Mouse (Mus musculus): ENCODE results near the gene 4930579F01Rik. TPM values are rescaled to one million over a fixed set of nuclear protein-coding genes. Genes with fewer than 3 reads are reported as not detected.
A peak's percentile ranks its signal among the peaks of the same experiment; 100 is the strongest.
"Not testable (repeated sequence)": the region's sequence is repeated elsewhere in the genome, so short reads cannot be mapped to it uniquely, and the experiment has no call there.

4930579F01Rik gene
- total RNA-seq, 2 experiments from 2014 or later: not detected

GRCm38 (mm10) chr3:138162553-138163183 lies 31.0 kb downstream of the 4930579F01Rik start:
- ATAC-seq (replicated peaks; ENCODE audit: low FRiP score, low TSS enrichment, poor library complexity, severe bottlenecking): 0 out of 2 replicates have a peak, but pooled peaks have one; percentile 26

GRCm38 (mm10) chr3:138161623-138162022 lies 32.0 kb downstream of the 4930579F01Rik start:
- ATAC-seq (replicated peaks; ENCODE audit: low FRiP score, low TSS enrichment, poor library complexity, severe bottlenecking): no peak

DNA sequence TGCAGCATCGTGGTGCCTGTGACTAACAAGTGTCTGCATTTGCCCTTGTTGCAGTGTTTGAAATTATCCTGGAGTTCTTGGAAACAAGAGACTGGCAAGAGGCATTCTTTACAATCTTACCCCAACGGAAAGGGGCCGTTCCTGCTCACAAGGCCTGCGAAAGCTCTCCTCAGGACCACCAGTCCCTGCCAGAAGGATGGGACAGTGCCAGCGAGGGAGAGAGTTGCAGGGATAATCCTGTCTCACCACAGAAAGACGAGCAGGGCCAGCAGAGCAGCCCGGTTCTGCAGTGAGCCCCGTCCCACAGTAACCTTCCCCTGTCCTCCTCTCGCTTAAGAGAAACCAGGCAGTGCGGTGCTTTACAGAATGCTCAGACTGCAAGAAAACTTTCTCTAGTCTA lies 37.0 kb downstream of the 4930579F01Rik start:
- ATAC-seq (replicated peaks; ENCODE audit: low FRiP score, low TSS enrichment, poor library complexity, severe bottlenecking): no peak

GRCm38 (mm10) chr3:138155062-138155461 lies 38.6 kb downstream of the 4930579F01Rik start:
- ATAC-seq (replicated peaks; ENCODE audit: low FRiP score, low TSS enrichment, poor library complexity, severe bottlenecking): no peak

GRCm38 (mm10) chr3:138148811-138149210 lies 44.8 kb downstream of the 4930579F01Rik start:
- ATAC-seq (replicated peaks; ENCODE audit: low FRiP score, low TSS enrichment, poor library complexity, severe bottlenecking): no peak

GRCm38 (mm10) chr3:138144642-138145171 lies 48.9 kb downstream of the 4930579F01Rik start, which contains the start of gene Mttp:
TSS of gene Mttp (minus strand) at chr3:138144968.
- peak; percentile 73 for ATAC-seq (replicated peaks; ENCODE audit: low FRiP score, low TSS enrichment, poor library complexity, severe bottlenecking)

DNA sequence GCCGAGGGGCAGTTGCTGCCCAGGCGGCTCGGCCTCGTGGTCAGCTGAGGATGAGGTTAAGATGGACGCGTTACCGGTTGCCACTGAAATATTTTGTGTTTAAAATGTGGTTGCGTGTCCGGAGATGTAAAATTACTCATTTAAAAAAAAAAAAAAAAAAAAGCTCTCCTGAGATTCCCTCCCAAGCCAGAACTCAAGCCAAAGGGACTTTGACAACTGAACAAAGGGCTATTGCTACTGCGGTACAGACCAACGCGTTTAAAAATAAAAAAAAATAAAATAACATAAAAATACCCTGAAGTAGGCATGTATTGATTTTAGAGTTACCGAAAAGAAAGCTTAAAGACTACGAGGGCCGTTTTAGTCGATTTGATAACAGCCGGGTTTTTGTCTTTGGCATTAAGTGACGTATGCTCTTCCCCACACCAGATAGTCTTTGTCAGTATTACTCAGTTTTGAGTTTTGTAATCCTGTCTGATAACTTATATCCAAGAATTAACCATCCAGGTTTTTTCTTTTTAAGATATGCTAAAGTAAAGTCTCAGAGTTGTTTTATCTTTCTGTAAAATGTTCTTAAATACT lies 49.5 kb downstream of the 4930579F01Rik start:
- ATAC-seq (replicated peaks; ENCODE audit: low FRiP score, low TSS enrichment, poor library complexity, severe bottlenecking): no peak

GRCm38 (mm10) chr3:138143315-138144059 lies 50.1 kb downstream of the 4930579F01Rik start, which contains the start of gene Trmt10a:
TSS of gene Trmt10a (plus strand) at chr3:138143448.
- peak; percentile 91 for ATAC-seq (replicated peaks; ENCODE audit: low FRiP score, low TSS enrichment, poor library complexity, severe bottlenecking)

DNA sequence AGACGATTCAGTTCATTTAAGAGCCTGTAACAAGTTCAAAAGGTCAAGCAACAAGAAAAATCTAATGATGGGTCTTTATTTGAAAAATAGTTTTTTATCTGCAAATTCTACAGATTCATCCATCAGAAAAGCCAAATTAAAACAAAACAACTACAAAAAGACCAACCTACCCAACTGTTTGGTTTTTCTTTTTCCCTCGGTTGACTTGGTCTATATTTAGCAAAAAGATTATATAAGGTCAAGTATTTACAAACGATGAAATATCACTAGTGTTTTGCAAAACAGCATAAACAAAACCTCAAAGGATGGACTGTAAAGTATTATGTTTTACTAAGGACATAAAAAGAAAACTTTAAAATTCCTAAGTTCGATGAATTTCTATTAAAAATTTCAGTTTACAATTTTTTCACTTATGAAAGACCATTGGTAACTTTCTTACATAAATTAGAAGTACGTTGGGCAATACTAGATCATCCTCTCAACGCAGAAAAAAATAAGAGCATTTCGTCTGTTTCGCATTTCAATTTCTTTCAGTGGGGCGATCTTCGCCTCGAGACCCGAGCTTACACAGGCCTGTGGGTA lies 50.8 kb downstream of the 4930579F01Rik start:
- no peak for ATAC-seq (replicated peaks; ENCODE audit: low FRiP score, low TSS enrichment, poor library complexity, severe bottlenecking)

- ATAC-seq (replicated peaks; ENCODE audit: low FRiP score, low TSS enrichment, poor library complexity, severe bottlenecking): no peak
These were observed 51.4 kb downstream of the 4930579F01Rik start for GRCm38 (mm10) chr3:138142052-138142732.

- no peak for ATAC-seq (replicated peaks; ENCODE audit: low FRiP score, low TSS enrichment, poor library complexity, severe bottlenecking)
These were observed 54.0 kb downstream of the 4930579F01Rik start for GRCm38 (mm10) chr3:138139663-138140062.

DNA sequence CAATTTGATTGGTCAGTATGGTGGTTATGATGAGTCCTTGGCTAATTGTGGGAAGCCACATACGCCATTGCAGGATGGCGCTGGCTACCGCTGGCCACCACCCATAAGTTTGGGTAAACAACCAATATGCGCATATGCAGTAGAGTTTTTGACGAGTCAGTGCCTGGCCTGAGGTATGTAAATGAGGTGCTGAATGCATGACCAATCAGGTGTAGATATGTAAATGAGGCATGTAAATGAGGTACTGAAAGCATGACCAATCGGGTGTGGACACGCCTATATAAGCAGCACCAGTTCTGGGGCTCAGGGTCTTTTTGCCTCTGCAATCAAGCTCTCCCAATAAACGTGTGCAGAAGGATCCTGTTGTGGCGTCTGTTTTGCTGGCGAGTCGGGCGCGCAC lies 55.5 kb downstream of the 4930579F01Rik start:
- not testable (repeated sequence) for ATAC-seq (replicated peaks; ENCODE audit: low FRiP score, low TSS enrichment, poor library complexity, severe bottlenecking)

DNA sequence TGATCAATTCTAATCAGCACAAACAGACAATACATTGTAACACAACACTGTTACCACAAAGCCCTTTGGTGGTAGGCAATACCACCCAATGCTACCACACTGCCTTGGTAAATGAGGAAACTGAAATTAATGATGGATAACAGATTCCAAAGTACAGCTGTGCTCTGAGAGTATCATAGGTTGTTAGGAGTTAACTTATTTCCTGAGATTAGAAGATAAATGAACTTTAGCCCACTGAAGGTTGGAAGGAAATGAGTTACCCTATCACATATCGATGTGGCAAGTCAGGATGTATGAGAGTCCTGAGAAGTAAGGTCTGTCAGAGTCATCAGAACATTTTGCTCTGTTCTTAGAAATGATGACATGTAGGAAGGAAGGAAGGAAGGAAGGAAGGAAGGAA lies 59.1 kb downstream of the 4930579F01Rik start:
- ATAC-seq (replicated peaks; ENCODE audit: low FRiP score, low TSS enrichment, poor library complexity, severe bottlenecking): no peak

GRCm38 (mm10) chr3:138133916-138134315 lies 59.7 kb downstream of the 4930579F01Rik start:
- no peak for ATAC-seq (replicated peaks; ENCODE audit: low FRiP score, low TSS enrichment, poor library complexity, severe bottlenecking)

- ATAC-seq (replicated peaks; ENCODE audit: low FRiP score, low TSS enrichment, poor library complexity, severe bottlenecking): no peak
These were observed 60.2 kb downstream of the 4930579F01Rik start for GRCm38 (mm10) chr3:138133463-138133862.

DNA sequence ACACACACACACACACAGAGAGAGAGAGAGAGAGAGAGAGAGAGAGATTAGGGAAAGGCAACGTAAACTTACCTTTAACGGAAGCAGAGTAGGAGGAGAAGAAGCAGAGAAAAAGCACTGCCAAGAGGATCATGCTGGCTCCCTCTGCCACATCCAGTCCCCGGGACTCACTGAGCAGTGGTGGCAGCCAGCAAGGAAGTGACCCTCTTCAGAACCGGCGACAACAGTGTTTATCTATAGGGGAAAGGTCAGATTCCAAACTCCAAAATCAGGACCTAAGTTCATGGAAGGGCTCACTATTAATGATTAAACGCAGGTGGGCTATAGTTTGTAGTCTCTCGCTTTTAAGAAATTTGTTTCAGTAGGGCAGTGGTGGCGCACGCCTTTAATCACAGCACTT lies 62.5 kb downstream of the 4930579F01Rik start:
- no peak for ATAC-seq (replicated peaks; ENCODE audit: low FRiP score, low TSS enrichment, poor library complexity, severe bottlenecking)

DNA sequence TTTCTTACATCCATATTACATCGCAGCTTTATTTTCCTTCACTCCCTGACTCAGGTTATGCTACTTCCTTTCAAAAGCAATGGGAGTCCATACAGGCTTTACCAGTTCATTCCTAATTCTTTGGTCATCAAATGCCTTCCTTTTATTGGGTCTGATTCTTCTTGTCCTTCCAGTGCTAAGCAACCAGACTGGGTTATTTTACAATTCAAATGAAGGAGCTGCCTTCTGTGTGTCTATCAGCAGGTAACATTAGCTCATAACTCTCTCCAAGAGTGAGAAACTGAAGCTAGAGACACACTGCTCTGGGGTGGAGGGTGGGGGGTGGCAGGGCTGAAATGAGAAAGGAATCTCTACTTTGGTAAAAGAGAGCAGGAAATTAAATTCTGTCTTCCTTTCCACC lies 62.9 kb downstream of the 4930579F01Rik start:
- ATAC-seq (replicated peaks; ENCODE audit: low FRiP score, low TSS enrichment, poor library complexity, severe bottlenecking): no peak

DNA sequence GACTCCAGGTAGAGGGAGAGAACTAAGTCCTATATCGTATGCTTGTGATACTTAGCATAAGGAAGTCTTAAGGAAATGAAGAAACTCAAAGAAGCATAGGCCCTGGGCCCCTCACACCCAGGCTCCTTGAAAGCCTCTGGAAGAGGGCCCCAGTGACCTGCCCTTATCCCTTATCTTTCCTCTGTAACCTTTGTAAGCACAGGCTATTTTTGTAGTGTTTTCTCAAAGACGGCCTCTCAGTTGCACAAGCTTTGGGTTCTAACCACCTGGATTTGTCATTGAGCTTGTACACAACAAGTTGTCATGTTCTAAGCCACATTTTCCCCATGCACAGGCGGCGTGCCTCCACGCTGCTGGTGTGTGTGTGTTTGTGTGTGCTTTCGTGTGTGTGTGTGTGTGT lies 64.5 kb downstream of the 4930579F01Rik start:
- ATAC-seq (replicated peaks; ENCODE audit: low FRiP score, low TSS enrichment, poor library complexity, severe bottlenecking): no peak

GRCm38 (mm10) chr3:138123842-138124241 lies 69.8 kb downstream of the 4930579F01Rik start:
- no peak for ATAC-seq (replicated peaks; ENCODE audit: low FRiP score, low TSS enrichment, poor library complexity, severe bottlenecking)

Data from megakaryocyte-erythroid progenitor cell, adult 5-6 weeks (primary cell).